Mouse (Mus musculus) MEL (cell line): ENCODE data around the gene Drg1.
"Not testable (repeated sequence)": the region's sequence is repeated elsewhere in the genome, so short reads cannot be mapped to it uniquely, and the experiment has no call there.

Experiments
- BHLHE40 ChIP-seq: IDR thresholded peaks from 2 replicates; pipeline ENCODE4 v1.6.1; 2012; ENCODE audit warnings: low read depth, mild to moderate bottlenecking, inconsistent platforms, low read length, improper control_type of control experiment, borderline replicate concordance
- CHD2 ChIP-seq: IDR thresholded peaks from 2 replicates; pipeline ENCODE4 v1.6.1; 2011; ENCODE audit warnings: low read length, improper control_type of control experiment
- CTCF ChIP-seq, 3 experiments: IDR thresholded peaks in 2 of 3; conservative IDR thresholded peaks in 1 of 3; 2 replicates each; pipeline ENCODE4 v1.5.1; 2011 to 2012; ENCODE audit warnings: low read length in 3 of 3, low read depth in 2 of 3, mild to moderate bottlenecking in 2 of 3, improper control_type of control experiment in 1 of 3, inconsistent platforms in 1 of 3, mixed read lengths in 1 of 3, moderate library complexity in 1 of 3; ENCODE audit not compliant: control insufficient read depth in 1 of 3, insufficient read depth in 1 of 3, poor library complexity in 1 of 3, severe bottlenecking in 1 of 3
- HCFC1 ChIP-seq: IDR thresholded peaks from 2 replicates; pipeline ENCODE4 v1.6.1; 2012; ENCODE audit warnings: low read depth, mild to moderate bottlenecking, inconsistent platforms, low read length, improper control_type of control experiment, moderate library complexity
- KAT2A ChIP-seq: conservative IDR thresholded peaks from 2 replicates; pipeline ENCODE4 v1.6.1; 2012; ENCODE audit warnings: low read depth, low read length, improper control_type of control experiment, inconsistent platforms
- MAFK ChIP-seq: IDR thresholded peaks from 2 replicates; pipeline ENCODE4 v1.6.1; 2011; ENCODE audit warnings: low read depth, mild to moderate bottlenecking, low read length, improper control_type of control experiment, borderline replicate concordance
- MAZ ChIP-seq: IDR thresholded peaks from 2 replicates; pipeline ENCODE4 v1.6.1; 2012; ENCODE audit warnings: low read depth, mild to moderate bottlenecking, inconsistent platforms, low read length, improper control_type of control experiment
- MYC ChIP-seq: IDR thresholded peaks from 2 replicates; pipeline ENCODE4 v1.6.1; 2011; ENCODE audit warnings: low read depth, mild to moderate bottlenecking, low read length, improper control_type of control experiment, moderate library complexity
- POLR2A ChIP-seq, 2 experiments: IDR thresholded peaks; 2 replicates each; pipeline ENCODE4 v1.6.1; 2011 to 2012; ENCODE audit warnings: low read length in 2 of 2, mild to moderate bottlenecking in 2 of 2, control low read depth in 1 of 2, improper control_type of control experiment in 1 of 2, low read depth in 1 of 2, moderate library complexity in 1 of 2; ENCODE audit not compliant: control insufficient read depth in 1 of 2, insufficient read depth in 1 of 2, poor library complexity in 1 of 2
- POLR2AphosphoS2 ChIP-seq: IDR thresholded peaks from 2 replicates; pipeline ENCODE4 v1.6.1; 2011; ENCODE audit warnings: low read length, improper control_type of control experiment
- TAL1 ChIP-seq: IDR thresholded peaks from 2 replicates; pipeline ENCODE4 v1.6.1; 2012; ENCODE audit warnings: mild to moderate bottlenecking, inconsistent platforms, low read length, moderate library complexity, mixed read lengths
- USF1 ChIP-seq: IDR thresholded peaks from 2 replicates; pipeline ENCODE4 v1.6.1; 2014; ENCODE audit warnings: low read depth, mild to moderate bottlenecking, inconsistent platforms, low read length, improper control_type of control experiment, moderate library complexity
- ZMIZ1 ChIP-seq: IDR thresholded peaks from 2 replicates; pipeline ENCODE4 v1.6.1; 2012; ENCODE audit warnings: low read depth, mild to moderate bottlenecking, inconsistent platforms, low read length, improper control_type of control experiment, moderate library complexity

GRCm38 (mm10) chr11:3150677-3151003, 115.6 kb downstream of the Drg1 start:
- not testable (repeated sequence) for TF ChIP-seq MAZ; ZMIZ1; CTCF (IDR thresholded peaks at IDR 0.05 in 2 of 3, conservative IDR thresholded peaks at IDR 0.05 in 1 of 3; ENCODE audit: control insufficient read depth in 1 of 3, insufficient read depth in 1 of 3, low read depth in 2 of 3, low read length in 3 of 3, poor library complexity in 1 of 3, severe bottlenecking in 1 of 3); KAT2A; CHD2; TAL1; MYC; USF1; MAFK; POLR2AphosphoS2; POLR2A (IDR thresholded peaks at IDR 0.05; ENCODE audit: control insufficient read depth in 1 of 2, insufficient read depth in 1 of 2, low read depth in 1 of 2, low read length in 2 of 2, poor library complexity in 1 of 2); BHLHE40; HCFC1
